Mouse (Mus musculus) C2C12 (cell line): Measurements from ENCODE around the gene 1700025C18Rik.

ENCODE experiments used
- CEBPB ChIP-seq: IDR thresholded peaks from one replicate; pipeline ENCODE4 v1.6.1; 2011; ENCODE audit warnings: low read depth, mild to moderate bottlenecking, control low read depth, moderate library complexity
- CTCF ChIP-seq: IDR thresholded peaks from one replicate; pipeline ENCODE4 v1.5.1; 2011; ENCODE audit not compliant: control insufficient read depth, insufficient read depth, insufficient read length
- FOSL1 ChIP-seq: IDR thresholded peaks from one replicate; pipeline ENCODE4 v1.8.0; 2011; ENCODE audit warnings: mild to moderate bottlenecking, low read length; ENCODE audit not compliant: poor library complexity, insufficient read depth, severe bottlenecking
- MAX ChIP-seq: IDR thresholded peaks from one replicate; pipeline ENCODE4 v1.6.1; 2011; ENCODE audit warnings: mild to moderate bottlenecking, control low read depth
- MYOG ChIP-seq: IDR thresholded peaks from one replicate; pipeline ENCODE4 v1.6.1; 2011; ENCODE audit not compliant: control insufficient read depth, insufficient read length; ENCODE audit errors: extremely low read depth
- USF1 ChIP-seq: IDR thresholded peaks from one replicate; pipeline ENCODE4 v1.6.1; 2011; ENCODE audit warnings: low read depth, mild to moderate bottlenecking, control low read depth, moderate library complexity

- no peak for TF ChIP-seq CTCF
- no peak for TF ChIP-seq USF1
- TF ChIP-seq CEBPB = no peak
- TF ChIP-seq FOSL1 = no peak
- TF ChIP-seq MYOG = no peak
- TF ChIP-seq MAX = no peak
Measured at GRCm38 (mm10) chr2:165120765-165121164, 30.2 kb upstream of the 1700025C18Rik start.
